Mouse (Mus musculus) ES-E14 (cell line): ENCODE results near the gene Eif5a. TPM values are rescaled to one million over a fixed set of nuclear protein-coding genes. Genes with fewer than 3 reads are reported as not detected.

Experiments used
- DNase-seq: peaks from one replicate; pipeline ENCODE4 v3.0.0-alpha.2; 2013; ENCODE audit warnings: low read depth, low spot score
- H3K27ac ChIP-seq: 2 replicates; pipeline ENCODE4 v1.5.1; 2012; ENCODE audit warnings: low read depth, mild to moderate bottlenecking, low read length, moderate library complexity, mixed read lengths; ENCODE audit not compliant: poor library complexity, insufficient read depth, severe bottlenecking
- H3K36me3 ChIP-seq: 2 replicates; pipeline ENCODE4 v1.6.1; 2012; ENCODE audit warnings: mild to moderate bottlenecking, low read length, moderate library complexity, mixed read lengths; ENCODE audit not compliant: control insufficient read depth, poor library complexity, insufficient read depth, severe bottlenecking
- H3K4me1 ChIP-seq, 2 experiments: fragments of 150-350 bp in 1 of 2; sonication (generic) in 1 of 2; 2 replicates each; pipeline ENCODE4 v1.6.1; 2012; ENCODE audit warnings: low read length in 2 of 2, mild to moderate bottlenecking in 1 of 2, mixed read lengths in 1 of 2; ENCODE audit not compliant: control insufficient read depth in 2 of 2, insufficient read depth in 2 of 2, poor library complexity in 1 of 2
- H3K4me3 ChIP-seq, 2 experiments: fragments of 150-350 bp in 1 of 2; sonication (generic) in 1 of 2; 2 replicates each; pipeline ENCODE4 v1.5.1; 2012; ENCODE audit warnings: low read length in 2 of 2, low read depth in 1 of 2, mild to moderate bottlenecking in 1 of 2, mixed read lengths in 1 of 2; ENCODE audit not compliant: insufficient read depth in 1 of 2, poor library complexity in 1 of 2, severe bottlenecking in 1 of 2
- H3K9ac ChIP-seq: 2 replicates; pipeline ENCODE4 v1.6.1; 2012; ENCODE audit warnings: low read depth, mild to moderate bottlenecking, low read length, mixed read lengths; ENCODE audit not compliant: poor library complexity, insufficient read depth, severe bottlenecking
- H3K9me3 ChIP-seq: fragments of 150-350 bp; sonication (generic); 2 replicates; pipeline ENCODE4 v1.6.1; 2012; ENCODE audit warnings: low read depth, mild to moderate bottlenecking, low read length; ENCODE audit not compliant: control insufficient read depth, insufficient read depth
- CHD2 ChIP-seq: IDR thresholded peaks from 2 replicates; pipeline ENCODE4 v1.6.1; 2014; ENCODE audit warnings: mild to moderate bottlenecking, low read depth, low read length, inconsistent platforms
- HCFC1 ChIP-seq: IDR thresholded peaks from 2 replicates; pipeline ENCODE4 v1.6.1; 2012; ENCODE audit warnings: low read length, inconsistent platforms, borderline replicate concordance; ENCODE audit not compliant: insufficient read depth
- MAFK ChIP-seq: IDR thresholded peaks from 2 replicates; pipeline ENCODE4 v1.6.1; 2014; ENCODE audit warnings: mild to moderate bottlenecking, low read depth, low read length, inconsistent platforms; ENCODE audit not compliant: insufficient read depth
- ZC3H11A ChIP-seq: IDR thresholded peaks from 2 replicates; pipeline ENCODE4 v1.6.1; 2012; ENCODE audit warnings: low read depth, mild to moderate bottlenecking, inconsistent platforms, low read length, borderline replicate concordance
- ZNF384 ChIP-seq: IDR thresholded peaks from 2 replicates; pipeline ENCODE4 v1.6.1; 2012; ENCODE audit warnings: low read depth, low read length, inconsistent platforms
- in situ Hi-C, 2 experiments: fragments of 600-800 bp; cut with MboI; formaldehyde crosslinking; loops; one replicate each; pipeline ENCODE4 v1.15.1; 2025; ENCODE audit warnings: low sequenced_read_pairs in 2 of 2, inconsistent platforms in 1 of 2; ENCODE audit not compliant: unreplicated experiment in 2 of 2
- total RNA-seq: library from RNA; depleted of rRNA; stranded (reverse); fragments of 300-350 nt; gene quantifications from 2 replicates; pipeline ENCODE4 v1.2.3, GENCODE M21; 2012

Eif5a gene
- total RNA-seq, 1 experiment = 926 TPM

DNA sequence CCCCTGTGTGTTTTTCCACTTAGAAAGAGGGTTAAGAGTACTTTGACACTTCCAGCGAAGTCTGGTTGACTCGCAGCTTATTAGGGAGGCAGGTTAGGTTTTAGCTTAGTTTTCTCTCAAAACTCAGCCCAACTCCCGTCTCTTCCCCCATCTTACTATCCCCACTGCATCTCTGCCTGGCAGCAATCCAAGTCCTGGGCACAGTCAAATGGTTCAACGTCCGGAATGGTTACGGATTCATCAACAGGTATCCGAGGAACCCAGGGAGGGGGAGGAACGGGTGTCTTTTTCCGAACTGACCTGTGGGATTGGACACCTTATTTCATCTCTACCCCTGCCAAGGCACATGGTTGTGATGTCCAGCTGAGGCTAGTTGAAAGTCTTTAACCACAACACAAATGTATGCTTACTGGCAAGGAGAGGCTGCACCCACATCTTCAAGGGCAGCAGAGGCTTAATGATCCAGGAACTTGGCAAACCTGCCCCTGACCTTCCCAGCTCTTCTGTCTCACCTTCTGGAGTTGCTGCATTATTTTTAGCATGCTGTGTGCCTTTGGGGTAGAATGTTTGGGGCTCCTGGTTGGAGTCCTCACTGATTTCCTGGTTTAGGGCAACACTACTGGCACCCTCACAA lies 15.1 kb upstream of the Eif5a start:
- Histone ChIP-seq H3K36me3 (no peaks in the 10 kb centered on the region), H3K4me1 (peaks cover 0 to 24% of the 10 kb centered on the region in 2 experiments; a peak in 2 of 4 replicates), H3K9ac (peak overlapping the region; percentile 49; the same call in 1 of the 2 replicates), H3K4me3 (peak overlapping the region; percentile 59 to 82; a peak in 3 of 4 replicates), H3K9me3 (no peaks in the 10 kb centered on the region), H3K27ac (no peak overlapping the region)
- TF ChIP-seq HCFC1 = no peak
- TF ChIP-seq MAFK = no peak
- no peak for TF ChIP-seq ZNF384
- no peak for TF ChIP-seq ZC3H11A
- no peak for TF ChIP-seq CHD2
- in situ Hi-C loops = loop anchor here in 1 of 2 experiments (10.0 kb wide), 1 partner anchor 278 kb away; the partner anchor contains the start of gene Slc16a11
- DNase-seq = no peak

DNA sequence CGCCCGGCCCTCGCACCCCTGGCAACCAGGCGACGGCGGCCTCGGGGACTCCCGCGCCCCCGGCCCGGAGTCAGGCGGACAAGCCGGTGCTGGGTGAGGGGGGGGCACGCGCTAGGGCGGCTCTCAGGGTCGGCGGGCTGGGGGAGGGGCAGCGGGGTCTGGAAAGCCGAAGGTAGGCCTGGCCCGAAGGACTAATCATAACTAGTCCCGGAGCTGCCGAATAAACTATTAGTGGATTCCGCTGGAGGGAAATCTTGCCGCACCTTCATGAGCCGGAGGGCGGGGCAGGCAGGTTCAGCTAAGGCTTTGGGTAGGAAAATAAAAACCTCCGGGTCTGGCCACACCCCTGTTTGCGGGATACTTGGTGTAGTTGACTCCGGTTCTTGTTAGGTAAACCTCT lies 14.4 kb upstream of the Eif5a start:
- in situ Hi-C loops = loop anchor here in 1 of 2 experiments (10.0 kb wide), 1 partner anchor 279 kb away; the partner anchor contains the start of gene Slc16a11
- H3K4me1 ChIP-seq = peaks cover 0 to 24% of the 10 kb centered on the region in 2 experiments; a peak in 2 of 4 replicates
- no peak for DNase-seq

DNA sequence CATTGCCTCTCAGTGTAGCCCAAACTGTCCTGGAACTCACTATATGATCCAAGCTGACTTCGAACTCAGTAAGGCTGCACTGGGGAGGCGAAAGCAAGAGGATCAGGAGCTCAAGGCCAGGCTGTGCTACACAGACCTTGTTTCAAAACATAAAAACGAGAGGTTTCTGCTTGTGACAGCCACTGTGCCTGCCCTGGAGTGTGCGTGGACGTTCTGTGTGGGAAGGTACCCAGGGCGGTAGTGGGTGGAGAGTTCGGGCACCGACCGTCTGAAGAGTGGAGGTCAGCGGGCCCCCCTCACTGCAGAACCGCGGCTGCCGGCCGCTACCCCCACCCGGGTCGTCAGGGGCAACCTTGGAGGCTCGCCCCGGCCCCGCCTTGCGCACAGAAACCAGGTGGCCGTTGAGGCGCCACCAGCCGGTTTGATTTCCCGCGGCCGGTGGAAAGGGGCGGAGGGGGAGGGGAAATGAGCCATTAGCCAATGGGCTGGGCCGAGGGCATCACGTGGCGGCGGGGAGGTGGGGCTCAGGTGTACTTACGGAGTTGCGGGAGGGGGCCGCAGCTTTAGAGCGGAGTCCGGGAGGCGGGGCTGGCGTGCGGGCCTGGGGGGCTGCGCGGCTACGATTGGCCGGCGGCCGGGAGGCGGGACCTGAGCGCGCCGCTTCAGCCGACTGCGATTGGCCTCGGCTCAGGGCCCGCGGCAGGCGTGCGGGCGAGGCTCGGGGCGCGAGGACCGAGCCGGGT lies 13.6 kb upstream of the Eif5a start, which contains the start of gene Ybx2:
Ybx2 (plus strand) TSS at position 660 of the 743 bp plus-strand sequence.
- H3K27ac ChIP-seq = peak within 1 kb of the TSS; percentile 54; the same call in 1 of the 2 replicates

More for the DNA sequence above, 14.4 kb upstream of the Eif5a start:
- TF ChIP-seq MAFK = no peak
- no peak for TF ChIP-seq ZC3H11A
- TF ChIP-seq ZNF384 = no peak
- no peak for TF ChIP-seq CHD2
- TF ChIP-seq HCFC1 = no peak
- Histone ChIP-seq H3K9me3 (no peaks in the 10 kb centered on the region), H3K27ac (no peak overlapping the region), H3K9ac (peak overlapping the region; percentile 77), H3K36me3 (no peaks in the 10 kb centered on the region), H3K4me3 (peak overlapping the region; percentile 59 to 82)

DNA sequence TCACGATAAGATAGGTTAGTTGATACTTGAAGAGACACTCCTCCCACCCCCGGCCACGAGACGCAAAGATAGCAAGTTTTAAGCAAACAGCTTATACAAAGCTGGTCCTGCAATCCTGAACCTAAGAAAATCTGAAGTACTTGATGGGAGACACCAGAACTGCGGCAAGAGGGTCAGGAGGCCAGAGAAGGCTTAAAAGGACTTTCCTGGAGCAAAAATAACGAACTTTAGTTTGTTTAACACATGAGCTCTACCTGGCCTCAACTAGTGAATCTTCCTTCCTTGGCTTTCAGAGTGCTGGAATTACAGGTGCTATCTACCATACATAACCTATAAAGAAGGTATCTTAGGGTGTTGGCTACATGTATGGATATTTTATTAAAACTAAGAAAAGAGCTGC lies 12.9 kb upstream of the Eif5a start:
- Histone ChIP-seq H3K9ac (no peak overlapping the region), H3K4me3 (peak overlapping the region in 1 of 2 experiments; percentile 43; a peak in 2 of 4 replicates), H3K9me3 (no peaks in the 10 kb centered on the region), H3K36me3 (no peaks in the 10 kb centered on the region), H3K4me1 (peaks cover 0 to 22% of the 10 kb centered on the region in 2 experiments; a peak in 2 of 4 replicates), H3K27ac (no peak overlapping the region)
- in situ Hi-C loops = loop anchor here in 1 of 2 experiments (10.0 kb wide), 1 partner anchor 280 kb away; the partner anchor contains the start of gene Slc16a11
- no peak for DNase-seq
- TF ChIP-seq ZNF384 (no peak), CHD2 (no peak), MAFK (no peak), ZC3H11A (no peak), HCFC1 (no peak)

More for the DNA sequence above, 13.6 kb upstream of the Eif5a start, which contains the start of gene Ybx2:
- H3K9ac ChIP-seq = peak within 1 kb of the TSS; percentile 77
- in situ Hi-C loops = loop anchor here in 1 of 2 experiments (10.0 kb wide), 1 partner anchor 279 kb away; the partner anchor contains the start of gene Slc16a11
- H3K9me3 ChIP-seq = no peaks in the 10 kb centered on the region
- H3K4me3 ChIP-seq = peak within 1 kb of the TSS; percentile 59 to 82
- peaks cover 0 to 22% of the 10 kb centered on the region in 2 experiments; a peak in 2 of 4 replicates for H3K4me1 ChIP-seq
- TF ChIP-seq ZNF384 (no peak), HCFC1 (no peak), MAFK (no peak), CHD2 (no peak), ZC3H11A (no peak)
- peak; percentile 93 for DNase-seq
- no peaks in the 10 kb centered on the region for H3K36me3 ChIP-seq
